Mouse (Mus musculus) R1 (cell line): Measurements from ENCODE around the gene Gm20821.
"Not testable (repeated sequence)": the region's sequence is repeated elsewhere in the genome, so short reads cannot be mapped to it uniquely, and the experiment has no call there.

Experiments
- DNase-seq: peaks from one replicate; pipeline ENCODE4 v3.0.0-alpha.2; 2018; ENCODE audit warnings: low read depth, low spot score

Gene Gm20821

DNA sequence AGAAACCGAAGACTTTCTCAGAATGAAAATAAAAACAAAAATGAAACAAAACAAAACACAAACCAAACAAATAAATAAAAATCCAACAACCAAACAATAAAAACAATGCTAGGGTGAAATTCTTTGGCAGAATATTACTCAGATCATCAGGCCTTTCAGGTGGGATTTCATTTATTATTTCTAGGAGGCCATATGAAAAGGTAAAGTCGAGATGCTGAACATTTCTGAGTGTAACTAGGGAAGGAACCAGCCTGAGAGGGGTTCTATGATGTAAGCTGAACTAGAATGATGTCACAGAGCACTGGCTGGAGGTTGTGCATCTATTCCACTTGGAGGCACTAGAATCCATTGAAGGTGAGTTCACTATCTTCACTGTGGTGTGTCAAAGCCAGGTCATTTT, at the start of gene Gm20821:
Gene Gm20821, plus strand, starts transcription at position 301 of the 400 bp plus-strand sequence.
- not testable (repeated sequence) for DNase-seq
